Mouse (Mus musculus): ENCODE results near the gene Gm28230. TPM values are rescaled to one million over a fixed set of nuclear protein-coding genes. Genes with fewer than 3 reads are reported as not detected.

The Gm28230 gene
- polyA plus RNA-seq, 1 experiment from 2014 or later = not detected

MicroRNAs encoded within 50 kb of the gene (microRNA counts, 519-probe panel; counts per million panel counts)
- microRNA mmu-miR-10b = not detected

Small RNA genes within 50 kb of the gene (microRNA-seq; reads per million reads assigned to microRNA genes)
- gene Gm44463 (not detected), gene Mir10b (78.3 reads per million, percentile 48 among the genes with 10 or more reads in this experiment)

Other genes with a start within 250 kb of the Gm28230 start
- gene Lnpk, start 147.3 kb upstream of the Gm28230 start, polyA plus RNA-seq (2016; fragmentation: Nextera tagmentation; extraction: Ambion mirVana) = 59.7 and 60.8 TPM in 2 replicates
- gene Evx2, start 67.2 kb upstream of the Gm28230 start, polyA plus RNA-seq (2016; fragmentation: Nextera tagmentation; extraction: Ambion mirVana) = 1.2 and 1.4 TPM in 2 replicates
- 0.21 TPM in 1 of 2 replicates, not detected in the other for gene Hoxd13, start 58.4 kb upstream of the Gm28230 start, polyA plus RNA-seq (2016; fragmentation: Nextera tagmentation; extraction: Ambion mirVana)
- gene Hoxd12, start 51.7 kb upstream of the Gm28230 start, polyA plus RNA-seq (2016; fragmentation: Nextera tagmentation; extraction: Ambion mirVana) = not detected in 2 replicates
- not detected in 2 replicates for gene Hoxd11, start 47.2 kb upstream of the Gm28230 start, polyA plus RNA-seq (2016; fragmentation: Nextera tagmentation; extraction: Ambion mirVana)
- gene Hoxd10, start 34.8 kb upstream of the Gm28230 start, polyA plus RNA-seq (2016; fragmentation: Nextera tagmentation; extraction: Ambion mirVana) = not detected in 2 replicates
- not detected in 2 replicates for gene Hoxd9, start 29.0 kb upstream of the Gm28230 start, polyA plus RNA-seq (2016; fragmentation: Nextera tagmentation; extraction: Ambion mirVana)
- 0.08 and 0.15 TPM in 2 replicates for gene Hoxd8, start 22.1 kb upstream of the Gm28230 start, polyA plus RNA-seq (2016; fragmentation: Nextera tagmentation; extraction: Ambion mirVana)
- not detected in 2 replicates for gene Hoxd3, start 14.8 kb upstream of the Gm28230 start, polyA plus RNA-seq (2016; fragmentation: Nextera tagmentation; extraction: Ambion mirVana)
- gene Hoxd4, start 14.8 kb upstream of the Gm28230 start, polyA plus RNA-seq (2016; fragmentation: Nextera tagmentation; extraction: Ambion mirVana) = not detected in 2 replicates
- gene Hoxd1, start 36.3 kb downstream of the Gm28230 start, polyA plus RNA-seq (2016; fragmentation: Nextera tagmentation; extraction: Ambion mirVana) = 0.31 and 0.40 TPM in 2 replicates
- gene Mtx2, start 99.1 kb downstream of the Gm28230 start, polyA plus RNA-seq (2016; fragmentation: Nextera tagmentation; extraction: Ambion mirVana) = 110 and 118 TPM in 2 replicates

All from midbrain, embryonic 12.5 days (tissue).